Mouse (Mus musculus) heart, postnatal 25 days (tissue): ENCODE data around the gene Jade1. TPM values are rescaled to one million over a fixed set of nuclear protein-coding genes. Genes with fewer than 3 reads are reported as not detected.

Source experiments
- DNase-seq: peaks from one replicate; pipeline ENCODE4 v3.0.0; 2022; ENCODE audit warnings: low spot score
- intact Hi-C: fragments of 180-260 bp; cut with DNase I; formaldehyde crosslinking; loops from one replicate; pipeline ENCODE4 v1.15.1; 2025
- total RNA-seq, 2 experiments: library from RNA; stranded (reverse); gene quantifications; 2 replicates each; pipeline ENCODE4 v1.2.3; 2021

Jade1 gene
- total RNA-seq, 2 experiments from 2014 or later: 29.9 to 36.7 TPM

DNA sequence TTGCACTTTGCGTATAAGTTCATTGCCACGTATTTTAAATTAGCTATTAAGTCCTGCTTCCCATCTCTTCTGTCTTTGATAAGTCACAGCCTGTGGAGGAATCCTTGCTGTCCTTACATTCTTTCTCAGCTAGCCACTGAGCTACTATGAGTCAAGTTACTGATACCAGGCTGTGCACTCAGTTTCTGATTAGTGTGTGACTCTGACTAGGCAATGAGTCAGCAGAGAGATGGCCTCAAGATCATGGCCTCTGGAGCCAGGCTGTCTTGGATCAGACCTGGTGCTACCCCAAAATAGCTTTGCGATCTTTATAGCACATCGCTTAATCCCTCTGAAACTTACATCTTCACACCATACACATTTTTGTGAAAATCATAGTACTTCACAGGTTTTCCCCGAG is 8.2 kb upstream of the Jade1 start:
- intact Hi-C loops: no loop called here
- no peak for DNase-seq

DNA sequence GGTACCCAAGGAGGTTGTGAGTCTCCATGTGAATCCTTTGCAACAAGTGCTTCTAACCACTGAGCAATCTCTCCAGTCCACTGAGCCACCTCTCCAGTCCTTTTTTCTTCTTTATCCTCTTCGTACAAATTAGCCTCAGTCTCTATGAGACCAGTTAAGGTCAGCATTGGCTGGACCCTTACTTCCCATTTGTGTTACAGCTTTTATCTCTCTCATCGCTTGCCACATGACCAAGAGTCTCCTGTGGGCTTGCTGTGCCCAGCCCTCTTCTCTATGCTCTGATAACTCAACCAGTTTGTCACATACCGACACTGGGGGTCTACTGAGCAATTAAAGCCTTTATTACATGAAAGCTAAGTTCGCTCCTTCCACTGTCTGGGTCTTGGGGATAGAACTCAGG is 7.3 kb upstream of the Jade1 start:
- DNase-seq: no peak
- intact Hi-C loops: no loop called here

DNA sequence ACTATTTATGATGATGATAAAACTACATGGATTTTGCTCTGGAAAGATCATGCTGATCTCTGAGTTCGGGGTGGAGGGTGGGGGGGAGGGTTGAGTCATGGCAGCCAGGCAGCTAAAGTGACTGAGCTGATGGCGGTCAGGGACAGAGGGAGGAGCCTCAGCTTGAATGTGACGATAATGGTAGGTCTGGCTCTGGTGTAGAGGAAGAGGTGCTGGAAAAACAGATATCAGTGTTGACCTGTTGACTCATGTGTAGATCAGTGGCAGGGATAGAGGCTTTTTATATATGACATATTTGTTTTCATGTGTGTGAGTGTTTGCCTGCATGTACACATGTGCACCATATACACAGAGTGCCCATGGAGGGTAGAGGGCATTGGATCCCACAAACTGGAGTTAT is 3.9 kb upstream of the Jade1 start:
- intact Hi-C loops: no loop called here
- DNase-seq: no peak

DNA sequence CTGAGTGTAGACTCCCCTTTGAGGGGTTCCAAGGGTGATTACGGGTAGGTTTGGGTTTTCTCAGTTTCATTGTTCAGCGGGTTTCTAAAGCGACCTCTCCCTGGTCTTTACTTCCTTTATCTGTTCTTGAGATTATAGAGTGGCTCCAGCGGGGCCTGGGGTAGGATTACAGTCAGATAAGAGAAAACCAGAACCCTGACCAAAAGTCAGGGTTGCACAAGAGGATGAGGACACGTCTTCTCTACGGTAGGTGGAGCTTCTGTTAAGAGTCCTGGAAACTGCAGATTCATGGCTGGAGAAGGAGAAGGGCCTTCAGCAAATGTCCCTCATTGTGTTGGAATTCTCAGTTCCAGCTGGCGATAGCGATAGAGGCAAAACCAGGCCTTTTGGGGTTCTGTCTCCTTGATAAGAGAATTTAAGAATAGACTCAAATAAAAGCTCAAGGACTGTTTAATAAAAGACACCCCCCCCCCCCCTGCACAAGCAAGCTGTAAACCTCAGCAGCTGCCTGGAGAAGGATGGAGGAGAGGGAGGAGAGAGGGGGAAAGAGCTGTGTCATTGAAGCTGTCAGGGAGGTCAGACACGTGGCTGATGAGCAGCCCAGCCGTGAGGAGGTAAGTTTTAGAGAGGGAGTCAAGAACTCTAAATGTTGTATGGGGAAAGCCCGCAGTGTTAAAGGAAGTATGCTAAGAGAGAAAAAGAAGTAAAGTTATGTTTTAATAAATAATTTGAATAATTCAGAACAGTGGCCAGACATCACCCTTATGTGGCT is 2.6 kb upstream of the Jade1 start:
- intact Hi-C loops: no loop called here
- no peak for DNase-seq

DNA sequence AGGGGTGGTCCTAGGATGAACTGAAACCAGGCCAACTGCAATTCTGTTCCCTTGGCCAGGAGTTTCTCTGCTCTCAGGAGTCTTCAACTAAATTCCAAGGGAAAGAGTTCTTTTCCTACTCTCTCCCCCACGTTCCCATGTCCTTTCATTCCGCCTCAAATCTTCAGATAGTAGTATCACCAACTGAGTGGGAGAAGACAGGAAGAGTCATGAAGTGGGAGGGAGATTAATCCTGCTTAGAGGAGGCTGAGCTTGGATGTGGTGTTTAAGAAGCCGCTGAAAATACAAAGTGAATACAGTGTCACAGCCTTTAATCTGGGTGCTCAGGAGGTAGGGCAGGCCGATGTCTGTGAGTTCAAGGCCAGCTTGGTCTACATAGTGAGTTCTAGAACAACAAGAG is 1.9 kb upstream of the Jade1 start:
- no peak for DNase-seq
- intact Hi-C loops: no loop called here

DNA sequence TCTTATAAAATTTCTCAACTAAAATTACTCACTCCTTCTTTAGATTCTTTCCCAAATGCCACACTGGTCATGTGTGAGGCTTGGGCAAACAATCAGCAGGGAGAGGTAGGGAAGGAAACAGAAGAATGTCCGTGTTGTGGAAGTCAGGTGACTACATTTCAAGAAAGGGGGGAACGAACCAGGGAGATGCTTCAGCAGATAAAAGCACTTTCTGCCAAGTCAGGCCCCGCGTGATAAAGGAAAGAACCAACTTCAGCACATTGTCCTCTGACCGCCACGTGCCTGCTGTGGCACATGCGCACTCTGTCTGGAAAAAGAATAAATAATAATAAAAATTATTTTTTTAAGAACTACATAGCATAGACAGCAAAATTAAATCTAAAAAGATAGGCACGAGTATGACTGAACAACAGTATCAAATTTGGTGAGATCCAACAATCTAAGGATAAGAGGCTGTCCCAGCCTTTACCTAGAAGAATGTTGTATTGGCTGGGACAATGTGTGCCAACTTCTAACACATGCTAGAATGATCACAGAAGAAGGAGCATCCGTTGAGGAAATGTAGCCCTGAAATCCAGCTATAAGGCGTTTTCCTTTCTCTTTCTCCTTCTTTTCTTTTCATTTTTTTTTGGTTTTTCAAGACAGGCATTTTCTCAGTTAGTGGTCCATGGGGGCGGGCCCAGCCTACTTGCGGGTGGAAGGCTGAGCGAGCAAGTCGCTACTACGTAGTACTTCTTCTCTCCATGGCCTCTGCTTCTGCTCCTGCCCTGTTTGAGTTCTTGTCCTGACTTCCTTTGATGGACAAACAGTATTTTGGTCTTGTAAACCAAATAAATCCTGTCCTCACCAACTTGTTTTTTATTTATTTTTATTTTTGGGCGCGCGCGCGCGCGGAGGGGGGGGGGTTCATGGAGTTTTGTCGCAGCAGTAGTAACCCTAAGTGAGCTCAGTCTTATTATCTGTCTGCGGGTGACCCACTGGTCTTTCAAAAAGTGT is 753 bp upstream of the Jade1 start:
- no peak for DNase-seq
- intact Hi-C loops: no loop called here

DNA sequence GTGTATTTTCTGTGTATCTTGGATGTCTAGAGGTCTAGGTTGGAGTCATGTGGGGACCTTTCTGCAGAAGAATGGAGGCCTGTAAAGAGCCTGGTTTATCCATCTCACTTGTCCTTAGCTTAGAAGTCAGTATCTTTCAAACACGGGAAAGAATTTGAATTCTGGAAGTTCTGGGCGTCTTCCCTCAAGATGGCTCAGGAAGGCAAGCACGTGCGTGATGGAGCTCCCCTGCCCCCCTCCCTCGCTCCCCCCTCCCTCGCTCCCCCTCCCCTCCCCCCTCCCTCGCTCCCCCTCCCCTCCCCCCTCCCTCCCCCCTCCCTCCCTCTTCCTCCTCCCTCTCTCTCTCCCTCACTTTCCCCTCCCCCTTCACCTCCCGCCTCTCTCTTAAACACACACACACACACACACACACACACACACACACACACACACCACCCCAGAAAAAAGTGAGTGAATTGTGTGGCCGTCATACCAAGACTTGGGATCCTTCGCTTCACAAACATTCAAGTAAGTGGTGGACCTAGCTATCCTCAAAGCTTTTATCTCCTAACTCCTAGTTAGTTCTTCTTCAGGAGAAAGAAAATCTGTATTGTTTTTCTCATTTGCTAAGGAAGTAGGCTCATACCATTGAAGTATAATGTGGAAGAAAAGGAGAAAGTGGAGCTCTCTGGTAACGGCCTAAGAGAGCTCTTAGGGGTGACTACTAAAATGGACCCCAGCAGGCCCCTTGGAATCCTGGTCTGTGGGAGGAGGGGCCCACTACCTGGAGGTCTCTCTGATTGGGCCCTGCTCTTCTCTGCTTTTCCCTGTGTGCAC is 1.1 kb downstream of the Jade1 start:
- DNase-seq: no peak
- intact Hi-C loops: no loop called here

DNA sequence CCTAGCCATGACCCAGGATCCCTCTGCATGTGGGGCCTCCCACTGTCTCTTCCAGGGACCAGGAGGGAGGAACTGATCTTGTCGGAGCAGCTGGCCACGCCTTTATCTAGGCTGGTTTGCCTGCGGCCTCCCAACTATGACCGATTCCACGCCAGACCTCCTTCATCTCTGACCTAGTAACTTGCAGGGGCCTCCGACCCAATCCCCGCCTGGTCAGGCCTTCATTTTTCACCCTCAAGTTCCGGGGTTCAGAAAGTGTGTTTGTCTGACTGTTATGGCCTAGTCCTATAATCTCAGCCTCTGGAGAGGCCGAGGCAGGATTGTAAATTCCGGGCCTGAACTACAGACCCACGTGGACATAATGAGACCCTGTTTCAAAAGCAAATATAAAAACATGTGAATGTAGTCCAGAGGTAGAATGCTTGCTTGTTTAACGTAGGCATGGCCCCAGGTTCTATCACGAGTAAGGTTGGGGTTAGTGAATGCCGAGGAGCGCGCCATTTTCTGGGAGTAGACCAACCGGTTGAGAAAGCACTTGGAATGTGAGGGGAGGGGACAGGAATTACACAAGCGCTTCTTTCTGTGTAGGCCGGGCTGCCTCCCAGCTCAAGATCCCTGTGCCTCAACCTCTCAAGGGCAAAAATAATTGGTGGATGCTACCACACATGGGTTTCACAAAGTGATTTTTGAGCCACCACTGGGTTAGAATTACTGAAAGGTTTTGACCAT is 1.9 kb downstream of the Jade1 start:
- DNase-seq: no peak
- intact Hi-C loops: no loop called here

DNA sequence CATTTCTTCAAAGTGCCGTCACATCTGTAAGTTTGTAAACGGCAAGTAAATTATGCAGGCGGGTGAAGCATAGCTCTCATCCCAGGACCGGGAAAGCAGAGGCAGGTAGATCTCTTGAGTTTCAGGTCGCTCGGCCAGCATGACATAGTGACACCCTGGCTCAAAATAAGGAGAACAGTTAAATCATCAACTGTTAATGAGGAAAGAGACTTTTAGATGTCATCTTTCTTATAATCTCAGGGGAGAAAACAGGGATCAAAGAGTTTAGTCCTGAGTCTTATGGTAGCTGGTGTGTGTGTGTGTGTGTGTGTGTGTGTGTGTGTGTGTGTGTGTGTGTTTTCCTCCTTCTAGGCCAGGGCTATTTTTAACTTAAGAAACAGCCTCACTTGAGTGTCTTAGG is 5.0 kb downstream of the Jade1 start:
- DNase-seq: no peak
- intact Hi-C loops: loop anchor here (5.0 kb wide), 5 partner anchors 63 to 333 kb away; no protein-coding TSS in a partner anchor

DNA sequence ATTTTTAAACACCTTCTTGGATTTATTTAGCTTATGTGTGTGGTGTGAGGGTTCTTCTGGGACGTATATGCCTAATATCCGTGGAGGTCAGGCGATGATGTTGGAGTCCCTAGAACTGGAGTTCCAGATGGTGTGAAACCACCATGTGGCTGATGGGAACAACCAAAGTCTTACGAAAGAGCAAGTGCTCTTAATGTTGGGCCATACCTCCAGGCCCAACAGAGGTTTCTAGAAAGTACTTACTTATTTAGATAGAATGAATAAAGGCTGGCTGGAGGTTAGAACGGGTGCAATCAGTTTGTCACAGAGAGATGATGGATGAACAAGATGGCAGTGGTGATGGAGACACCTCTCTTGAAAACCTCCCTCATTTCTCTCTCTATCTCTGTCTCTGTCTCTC is 6.3 kb downstream of the Jade1 start:
- intact Hi-C loops: loop anchor here (5.0 kb wide), 5 partner anchors 64 to 334 kb away; no protein-coding TSS in a partner anchor
- no peak for DNase-seq

DNA sequence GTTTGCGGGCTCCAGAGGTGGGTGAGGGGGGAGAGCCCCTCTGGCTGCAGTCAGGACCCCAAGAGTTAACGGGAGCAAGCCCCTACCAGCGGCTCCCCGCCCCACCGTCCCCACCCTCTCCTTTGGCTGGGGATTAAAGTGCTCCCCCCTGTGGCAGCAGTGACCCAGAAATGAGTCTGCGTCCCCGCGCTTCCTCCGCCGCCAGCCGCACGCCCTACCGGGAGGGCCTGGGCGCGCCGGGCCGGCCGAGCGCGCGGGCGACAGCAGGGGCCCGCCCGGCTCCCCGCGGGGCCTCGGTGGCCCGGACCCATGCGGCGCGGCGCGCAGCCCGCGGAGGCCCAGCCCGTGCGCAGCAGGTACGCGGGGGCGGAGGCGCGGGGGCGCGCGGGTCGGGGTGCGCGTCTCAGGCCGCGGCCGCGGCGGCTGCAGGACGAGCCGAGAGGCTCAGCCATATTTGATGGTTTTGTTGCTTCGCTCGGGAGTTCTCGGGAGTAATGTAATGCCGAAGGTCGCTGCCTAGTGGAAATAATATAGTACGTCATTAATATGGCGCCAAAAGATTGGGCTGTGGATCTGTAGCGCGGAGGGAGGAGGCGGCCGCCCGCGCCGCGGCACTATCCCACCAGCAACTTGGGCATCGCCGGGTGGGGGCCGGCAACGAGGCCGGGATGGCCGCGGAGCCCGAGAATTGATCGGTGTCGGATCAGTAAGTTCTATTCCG is 7.8 kb downstream of the Jade1 start:
- intact Hi-C loops: loop anchor here (5.0 kb wide), 5 partner anchors 66 to 336 kb away; no protein-coding TSS in a partner anchor
- peak; percentile 66 for DNase-seq

DNA sequence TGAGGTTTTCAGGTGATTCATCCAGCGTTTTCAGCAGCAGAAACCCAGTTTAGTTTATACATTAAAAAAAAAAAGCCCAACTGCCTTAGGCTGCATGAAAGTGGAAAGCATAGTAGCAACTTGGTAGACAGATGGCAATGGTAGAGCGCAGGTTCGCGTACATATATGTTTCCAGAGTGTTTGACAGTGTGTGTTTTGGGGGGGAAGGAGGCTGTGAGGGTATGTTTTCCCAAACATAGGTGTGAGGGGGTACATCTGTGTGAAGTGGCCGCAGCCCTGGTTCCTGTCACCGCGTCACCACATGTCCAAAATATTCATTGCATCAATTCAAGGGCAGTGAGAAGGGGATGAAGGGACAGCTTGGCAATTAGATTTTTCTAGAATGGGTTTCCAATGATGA is 8.5 kb downstream of the Jade1 start:
- intact Hi-C loops: loop anchor here (5.0 kb wide), 5 partner anchors 67 to 337 kb away; no protein-coding TSS in a partner anchor

DNA sequence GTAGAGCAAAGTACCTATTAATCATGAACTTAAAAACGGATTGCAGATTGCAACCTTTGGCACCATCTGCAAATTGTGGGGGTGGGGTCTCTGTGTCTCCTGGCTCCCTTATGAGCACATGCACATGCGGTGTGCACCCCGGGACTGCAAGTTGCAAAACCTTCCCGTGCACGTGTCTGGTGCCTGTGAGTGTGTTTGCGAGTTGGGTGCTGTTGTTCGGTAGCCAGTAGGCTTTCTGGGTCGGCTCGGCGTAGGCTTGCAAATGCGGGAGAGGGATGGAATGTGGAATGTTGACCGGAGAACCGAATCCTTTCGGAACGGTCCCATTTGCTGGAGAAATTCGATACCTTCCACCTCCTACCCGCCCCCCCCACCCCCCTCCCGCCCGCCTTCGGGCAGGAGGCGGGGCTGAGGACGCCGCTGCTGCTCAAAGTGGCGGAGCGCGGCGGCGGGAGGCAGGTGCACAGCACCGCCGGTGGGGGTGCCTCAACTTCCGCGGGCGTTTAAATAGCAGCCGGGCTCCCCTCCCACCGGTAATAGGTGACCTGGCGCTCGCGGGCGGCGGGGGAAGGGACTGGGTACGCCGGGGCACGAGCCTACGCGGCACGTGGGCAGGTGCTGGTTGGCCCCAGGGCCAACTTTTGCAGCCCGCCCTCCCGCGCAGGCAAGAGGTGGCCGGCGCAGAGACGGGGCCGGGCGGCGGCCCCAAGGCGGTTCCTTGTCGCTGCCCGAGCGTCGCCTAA is 9.1 kb downstream of the Jade1 start:
- peak; percentile 55 for DNase-seq
- intact Hi-C loops: loop anchor here (5.0 kb wide), 6 partner anchors 38 to 337 kb away; no protein-coding TSS in a partner anchor

More for the DNA sequence above, 8.5 kb downstream of the Jade1 start:
- no peak for DNase-seq

DNA sequence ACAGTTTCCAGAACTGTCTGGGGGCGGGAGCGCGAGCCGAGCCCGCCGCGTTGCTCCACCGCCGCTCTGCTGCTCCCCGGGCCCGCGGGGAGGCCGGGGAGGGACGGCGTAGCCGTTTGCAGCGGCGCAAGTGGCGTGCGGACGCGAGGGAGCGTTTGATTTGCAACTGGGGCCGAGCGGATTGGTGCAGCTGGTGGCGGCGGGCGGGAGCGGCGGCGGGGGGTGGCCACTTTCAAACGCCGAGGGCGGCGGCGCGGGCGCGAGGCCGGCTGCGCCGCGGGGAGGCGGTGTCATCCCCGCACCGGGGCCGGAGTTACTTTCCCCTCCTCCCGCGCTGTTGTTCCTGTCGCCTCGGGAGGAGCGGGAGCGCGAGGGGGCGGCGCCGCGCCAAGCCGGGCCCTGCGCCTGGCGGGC is 9.9 kb downstream of the Jade1 start:
- DNase-seq: peak; percentile 79
- intact Hi-C loops: loop anchor here (5.0 kb wide), 1 partner anchor 37 kb away; no protein-coding TSS in a partner anchor

DNA sequence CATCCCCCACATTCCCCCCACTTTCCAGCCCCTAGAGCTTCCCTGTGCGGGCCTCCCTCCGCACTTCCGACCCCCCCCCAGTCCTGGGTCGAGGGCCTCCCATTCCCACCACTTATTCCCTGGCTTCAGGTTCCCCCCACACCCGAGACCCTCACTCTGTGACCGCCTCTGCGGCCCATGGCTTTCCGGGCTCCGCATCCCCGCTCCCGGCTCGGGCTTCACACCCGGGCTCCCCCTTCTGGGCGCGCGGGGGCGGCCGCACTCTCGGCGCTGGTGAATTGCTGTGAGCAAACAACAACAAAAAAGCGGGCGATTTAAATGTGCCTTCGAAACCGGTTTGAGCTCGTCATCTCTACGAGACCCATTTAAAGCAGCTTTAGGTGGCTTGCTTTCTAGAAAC is 10.4 kb downstream of the Jade1 start:
- peak; percentile 60 for DNase-seq
- intact Hi-C loops: loop anchor here (2.0 to 5.0 kb wide), 2 partner anchors 15 to 36 kb away; no protein-coding TSS in a partner anchor

DNA sequence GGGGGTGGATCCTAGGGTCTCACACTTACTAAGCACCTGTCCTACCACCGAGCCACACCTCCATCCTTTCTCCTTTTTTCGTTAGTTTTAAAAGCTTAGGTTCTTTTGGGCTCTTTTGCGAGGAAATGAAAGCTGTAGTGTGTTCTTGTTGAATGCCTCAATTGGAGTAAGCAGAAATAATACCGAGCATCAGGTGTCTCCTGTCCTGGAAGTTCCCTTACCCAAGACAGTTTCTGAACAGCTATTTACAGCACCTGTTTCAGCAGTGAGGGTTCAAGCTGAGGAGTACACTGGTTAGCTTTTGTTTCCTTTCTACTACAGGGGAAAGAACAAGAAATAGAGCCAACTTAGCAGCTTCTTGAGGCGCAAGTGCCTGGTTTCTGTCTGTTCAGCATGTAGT is 14.4 kb downstream of the Jade1 start:
- no peak for DNase-seq
- intact Hi-C loops: loop anchor here (5.0 kb wide), 1 partner anchor 32 kb away; no protein-coding TSS in a partner anchor

DNA sequence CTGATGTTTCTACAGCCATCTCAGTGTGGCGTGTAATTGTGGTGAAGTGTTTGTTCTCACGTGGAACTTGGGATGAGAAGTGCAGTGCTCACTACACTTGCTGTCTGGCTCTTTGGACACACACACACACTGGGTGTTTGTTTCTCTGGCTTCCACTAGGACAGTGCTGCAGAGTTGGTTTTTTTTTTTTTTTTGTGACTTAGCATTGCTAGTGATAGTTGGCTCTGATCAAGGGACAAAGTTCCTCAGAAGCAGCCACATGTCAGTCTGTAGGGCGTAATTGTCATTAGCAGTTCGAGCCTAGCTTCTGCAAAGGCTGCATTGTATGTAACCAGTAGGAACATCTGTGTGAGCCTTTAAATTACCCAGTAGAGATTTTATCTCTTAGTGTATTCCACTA is 16.6 kb downstream of the Jade1 start:
- DNase-seq: no peak
- intact Hi-C loops: no loop called here

DNA sequence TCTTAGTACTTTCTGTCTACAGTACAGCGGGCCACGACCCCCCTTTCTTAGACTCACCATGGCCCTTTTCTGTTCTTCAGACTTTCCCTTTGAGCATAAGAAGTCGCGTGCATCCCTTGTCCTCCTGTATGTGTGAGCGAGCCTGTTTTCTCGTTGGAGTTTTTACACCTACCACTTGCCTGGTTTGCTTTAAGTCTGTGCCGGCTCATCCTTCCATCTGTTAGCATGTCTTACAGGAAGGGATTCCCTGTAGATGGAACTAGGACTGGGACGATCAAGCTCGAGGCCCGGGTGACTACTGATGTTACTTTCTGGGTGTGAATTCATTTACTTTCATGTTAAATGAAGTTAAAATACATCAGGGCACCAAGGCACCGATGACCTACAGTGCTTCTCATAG is 17.4 kb downstream of the Jade1 start:
- no peak for DNase-seq
- intact Hi-C loops: no loop called here
